Mouse (Mus musculus): ENCODE results near the gene Ifnk.

DNA sequence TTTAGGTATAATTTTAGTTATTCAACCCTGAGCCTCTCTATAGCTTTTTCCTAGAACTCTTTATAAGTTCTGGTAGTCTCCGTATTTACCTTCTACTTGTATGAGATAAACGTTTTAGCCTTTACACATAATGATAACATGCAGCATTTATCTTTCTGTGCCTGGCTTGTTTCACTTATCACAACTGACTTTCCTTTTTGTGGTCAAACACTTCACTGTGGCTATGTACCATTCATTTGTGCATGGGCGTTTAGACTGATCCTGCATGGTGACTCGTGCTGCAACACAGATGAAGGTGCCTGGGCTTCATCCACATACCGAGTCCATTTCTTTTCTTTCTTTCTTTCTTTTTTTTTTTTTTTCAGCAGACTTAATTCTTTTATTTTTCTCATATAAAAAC, 49.8 kb downstream of the Ifnk start:
- TF ChIP-seq CTCF (IDR thresholded peaks at IDR 0.05; ENCODE audit: borderline replicate concordance, insufficient read depth, low read depth, low read length) (no peak), POLR2A (IDR thresholded peaks at IDR 0.05; ENCODE audit: borderline replicate concordance, insufficient read depth, low read length) (no peak)
